Mouse (Mus musculus) lung, adult 2 months (tissue): ENCODE data around the gene Rev3l.

Source experiments
- CTCF ChIP-seq: fragments of 200-500 bp; IDR thresholded peaks from 2 replicates; pipeline ENCODE4 v1.5.1; 2011; ENCODE audit warnings: mild to moderate bottlenecking, low read length, control low read depth; ENCODE audit not compliant: insufficient read depth
- POLR2A ChIP-seq: fragments of 200-500 bp; IDR thresholded peaks from 2 replicates; pipeline ENCODE4 v1.6.1; 2011; ENCODE audit warnings: low read depth, mild to moderate bottlenecking, control low read depth, low read length, borderline replicate concordance; ENCODE audit errors: extremely low read depth

DNA sequence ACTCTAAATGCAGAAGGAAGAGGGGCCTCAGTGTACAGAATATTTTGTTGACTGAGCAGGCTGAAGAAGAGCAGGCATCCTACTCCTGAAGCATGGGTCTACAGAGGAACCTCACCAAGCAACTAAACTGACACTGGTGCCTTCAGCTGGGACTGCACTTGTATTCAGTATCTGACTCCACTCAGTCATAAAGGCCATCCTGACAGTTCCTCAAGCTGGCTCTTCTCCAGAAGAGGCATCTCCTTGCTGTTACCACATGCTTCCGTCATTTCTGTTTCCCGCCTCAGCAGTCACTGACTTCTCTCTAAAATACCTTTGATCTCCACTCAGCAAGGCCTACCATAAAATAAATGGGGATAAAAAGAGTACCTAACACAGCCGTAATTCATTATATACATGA lies 44.1 kb upstream of the Rev3l start:
- TF ChIP-seq POLR2A (no peak), CTCF (no peak)
